Mouse (Mus musculus): ENCODE data around the gene Aldh1l1. TPM values are rescaled to one million over a fixed set of nuclear protein-coding genes. Genes with fewer than 3 reads are reported as not detected.
"Not testable (repeated sequence)": the region's sequence is repeated elsewhere in the genome, so short reads cannot be mapped to it uniquely, and the experiment has no call there.

Aldh1l1 gene
- polyA plus RNA-seq, 1 experiment from 2014 or later, result 8.0 TPM

DNA sequence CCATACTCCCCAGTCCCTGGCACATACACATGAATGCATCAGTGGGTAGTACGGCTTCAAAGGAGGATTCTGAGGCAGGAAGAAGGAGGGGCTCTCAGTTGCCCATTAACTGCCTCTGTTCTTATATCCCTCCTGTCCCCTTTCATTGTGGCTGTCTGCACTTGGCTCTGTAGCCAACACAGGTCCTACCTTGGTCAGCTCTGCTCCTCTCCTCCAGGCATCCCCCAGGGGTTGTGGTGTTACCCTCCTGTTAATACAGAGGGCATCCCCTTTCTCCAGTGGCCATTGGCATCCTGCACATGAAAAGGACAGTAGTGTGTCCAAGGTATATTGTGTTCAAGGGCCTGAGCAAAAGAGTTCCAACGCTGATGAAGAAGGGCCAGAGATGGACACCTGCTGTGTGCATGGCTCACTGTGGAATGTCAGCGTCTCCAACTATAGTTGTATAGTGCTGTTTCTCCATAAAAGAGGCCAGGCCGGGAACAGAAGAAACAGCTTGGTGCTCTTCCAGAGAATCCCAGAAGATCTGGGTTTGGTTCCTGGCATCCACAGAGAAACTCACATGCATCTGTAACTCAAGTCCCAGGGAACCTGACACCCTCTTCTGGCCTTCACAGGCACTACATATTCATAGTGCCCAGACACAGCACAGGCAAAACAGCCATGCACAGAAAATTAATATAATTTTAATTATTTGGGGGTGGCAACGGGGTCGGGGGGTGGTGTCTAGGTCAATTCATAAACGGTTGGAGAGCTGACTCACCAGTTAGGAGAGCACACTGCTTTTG is 139.2 kb downstream of the Aldh1l1 start:
- peak overlapping the region; percentile 83 for H3K4me2 ChIP-seq
- H3K4me1 ChIP-seq, result peaks cover 96% of the 10 kb centered on the region
- H3K27ac ChIP-seq, result peak overlapping the region; percentile 99
- H3K4me3 ChIP-seq, result peak overlapping the region; percentile 68
- H3K9me3 ChIP-seq (replicated peaks), result no peaks in the 10 kb centered on the region
- no peaks in the 10 kb centered on the region for H3K27me3 ChIP-seq (replicated peaks)
- H3K36me3 ChIP-seq, result peaks cover 58% of the 10 kb centered on the region
- no peak for ATAC-seq
- 74% methylated on average over 7 of the region's 7 CpGs for WGBS (ENCODE audit: insufficient replicate concordance)
- H3K9ac ChIP-seq, result peak overlapping the region; percentile 71

DNA sequence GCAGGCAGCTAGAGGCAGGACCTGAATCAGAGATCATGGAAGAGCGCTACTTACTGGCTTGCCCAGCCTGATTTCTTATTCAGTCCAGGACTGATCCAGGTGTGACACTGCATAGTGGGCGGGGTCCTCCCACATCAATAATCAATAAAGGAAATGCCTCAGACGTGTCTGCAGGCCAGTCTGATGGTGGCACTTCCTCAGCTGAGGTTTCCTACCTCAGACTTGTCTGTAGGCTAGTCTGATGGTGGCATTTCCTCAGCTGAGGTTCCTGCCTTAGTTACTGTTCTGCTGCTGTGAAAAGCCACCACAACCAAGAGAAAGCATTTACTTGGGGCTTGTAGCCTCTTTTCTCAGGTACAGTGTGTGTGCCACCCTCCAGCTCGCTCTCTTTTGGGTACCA is 141.3 kb downstream of the Aldh1l1 start:
- peaks cover 74% of the 10 kb centered on the region for H3K4me1 ChIP-seq
- H3K4me2 ChIP-seq, result no peak overlapping the region
- no peak overlapping the region for H3K4me3 ChIP-seq
- no peak overlapping the region for H3K9ac ChIP-seq
- peak overlapping the region; percentile 17 for H3K27ac ChIP-seq
- 72% methylated on average over 4 of the region's 4 CpGs for whole genome bisulfite sequencing (ENCODE audit: insufficient replicate concordance)
- no peaks in the 10 kb centered on the region; the same call in 1 of the 2 replicates for H3K9me3 ChIP-seq (replicated peaks)
- peaks cover 76% of the 10 kb centered on the region for H3K36me3 ChIP-seq
- no peak for ATAC-seq
- H3K27me3 ChIP-seq (replicated peaks), result no peaks in the 10 kb centered on the region

DNA sequence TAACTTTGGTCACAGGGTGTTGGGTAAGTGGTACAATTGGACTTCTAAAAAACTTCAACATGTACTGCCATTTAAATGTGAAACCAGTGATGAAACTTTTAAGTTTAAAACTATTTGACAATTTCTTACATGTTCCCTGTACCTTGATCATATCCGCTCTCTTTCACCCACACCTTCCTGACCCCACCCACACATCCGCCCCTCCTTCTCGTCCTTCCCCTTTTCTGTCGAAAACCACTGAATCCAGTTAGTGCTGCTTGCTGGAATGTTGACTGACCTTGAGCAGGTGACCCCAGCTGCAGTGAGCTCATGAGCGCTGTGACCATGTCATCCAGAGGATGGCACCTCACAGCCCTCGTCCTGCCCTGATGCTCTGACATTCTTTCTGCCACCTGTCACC is 143.3 kb downstream of the Aldh1l1 start:
- Histone ChIP-seq H3K9ac (no peak overlapping the region), H3K36me3 (peaks cover 95% of the 10 kb centered on the region), H3K4me1 (peaks cover 56% of the 10 kb centered on the region), H3K9me3 (replicated peaks) (no peaks in the 10 kb centered on the region; the same call in 1 of the 2 replicates), H3K27ac (peak overlapping the region; percentile 33), H3K4me3 (no peak overlapping the region), H3K27me3 (replicated peaks) (no peaks in the 10 kb centered on the region), H3K4me2 (no peak overlapping the region)
- WGBS (ENCODE audit: insufficient replicate concordance), result 65% methylated on average over 6 of the region's 6 CpGs
- no peak for ATAC-seq

DNA sequence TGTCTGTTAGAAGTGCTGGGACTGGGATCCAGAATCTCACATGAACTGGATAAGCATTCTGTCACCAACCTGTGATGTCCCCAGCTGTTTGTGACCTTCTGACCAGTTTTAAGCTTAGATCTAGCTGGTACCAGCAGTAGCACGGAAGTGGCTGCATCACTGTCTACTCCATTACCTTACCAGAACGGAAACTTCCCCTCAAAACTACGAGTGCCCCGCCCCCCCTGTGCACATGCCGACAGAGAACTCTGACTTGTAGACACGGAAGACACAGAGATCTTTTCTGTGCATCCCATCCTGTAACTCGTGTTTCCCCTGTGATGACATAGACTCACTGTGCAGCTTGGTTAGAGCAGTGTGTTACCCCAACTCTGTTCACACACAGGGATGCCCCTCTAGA is 144.2 kb downstream of the Aldh1l1 start:
- H3K27ac ChIP-seq, result peak overlapping the region; percentile 29
- WGBS (ENCODE audit: insufficient replicate concordance), result 85% methylated on average over 7 of the region's 7 CpGs
- H3K4me3 ChIP-seq, result no peak overlapping the region
- H3K4me2 ChIP-seq, result no peak overlapping the region
- H3K36me3 ChIP-seq, result peaks cover 98% of the 10 kb centered on the region
- ATAC-seq, result no peak
- no peaks in the 10 kb centered on the region for H3K27me3 ChIP-seq (replicated peaks)
- H3K9ac ChIP-seq, result no peak overlapping the region
- H3K9me3 ChIP-seq (replicated peaks), result no peaks in the 10 kb centered on the region; the same call in 1 of the 2 replicates
- peaks cover 56% of the 10 kb centered on the region for H3K4me1 ChIP-seq

DNA sequence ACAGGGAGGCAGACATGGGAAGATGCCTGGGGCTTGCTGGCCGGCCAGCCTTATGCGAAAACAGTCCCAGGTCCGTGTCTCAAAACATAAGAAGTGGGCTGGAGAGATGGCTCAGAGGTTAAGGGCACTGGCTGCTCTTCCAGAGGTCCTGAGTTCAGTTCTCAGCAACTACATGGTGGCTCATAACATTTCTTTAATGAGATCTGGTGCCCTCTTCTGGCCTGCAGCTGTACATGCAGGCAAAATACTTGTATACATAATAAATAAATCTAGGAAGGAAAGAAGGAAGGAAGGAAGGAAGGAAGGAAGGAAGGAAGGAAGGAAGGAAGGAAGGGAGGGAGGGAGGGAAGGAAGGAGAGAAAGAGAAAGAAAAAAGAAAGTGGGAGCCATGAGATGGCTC is 146.3 kb downstream of the Aldh1l1 start:
- not testable (repeated sequence) for H3K4me3 ChIP-seq; H3K27me3 ChIP-seq (replicated peaks); ATAC-seq; H3K9me3 ChIP-seq (replicated peaks); H3K9ac ChIP-seq; H3K4me2 ChIP-seq
- H3K4me1 ChIP-seq, result peaks cover 36% of the 10 kb centered on the region
- H3K36me3 ChIP-seq, result peaks cover 98% of the 10 kb centered on the region
- 65% methylated on average over 3 of the region's 3 CpGs for WGBS (ENCODE audit: insufficient replicate concordance)
- H3K27ac ChIP-seq, result peak overlapping the region; percentile 34; the same call in 1 of the 2 replicates

DNA sequence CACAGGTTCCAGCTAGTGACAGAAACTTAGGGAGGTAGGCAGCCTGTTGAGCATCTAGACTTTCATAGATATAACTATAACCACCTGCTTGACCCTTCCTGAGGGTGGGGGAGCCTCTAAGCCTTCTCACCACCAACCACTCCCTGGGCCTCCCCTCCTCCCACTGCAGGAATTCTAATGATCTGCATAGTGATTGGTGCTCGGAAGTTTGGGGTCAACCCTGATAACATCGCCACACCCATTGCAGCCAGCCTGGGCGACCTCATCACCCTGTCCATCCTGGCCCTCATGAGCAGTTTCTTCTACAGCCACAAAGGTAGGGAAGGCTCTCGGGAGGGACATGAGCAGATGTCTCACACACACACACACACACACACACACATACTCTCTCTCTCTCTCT is 148.9 kb downstream of the Aldh1l1 start:
- 48% methylated on average over 4 of the region's 4 CpGs for WGBS (ENCODE audit: insufficient replicate concordance)
- H3K36me3 ChIP-seq, result peaks cover 98% of the 10 kb centered on the region

DNA sequence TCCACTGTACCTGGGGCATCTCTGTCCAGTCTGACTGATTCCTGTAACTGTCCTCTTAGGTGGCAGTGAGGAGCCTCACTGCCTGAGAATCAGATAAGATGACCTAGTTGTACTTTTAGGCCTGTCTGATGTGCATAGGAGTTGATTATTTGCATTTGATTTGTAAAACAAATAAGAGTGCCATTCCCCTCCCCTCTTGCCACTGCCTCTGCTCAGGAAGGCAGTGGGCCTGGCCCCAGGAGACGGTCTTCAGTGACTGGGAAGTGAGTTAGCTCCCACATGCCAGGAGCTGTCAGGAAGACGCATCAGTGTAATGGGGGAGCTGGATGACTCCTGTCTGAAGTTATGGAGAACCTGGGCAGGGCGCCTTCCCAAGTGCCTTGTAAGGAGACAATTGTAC is 149.4 kb downstream of the Aldh1l1 start:
- 79% methylated on average over 3 of the region's 3 CpGs for WGBS (ENCODE audit: insufficient replicate concordance)
- peaks cover 11% of the 10 kb centered on the region; the same call in 1 of the 2 replicates for H3K4me1 ChIP-seq
- no peaks in the 10 kb centered on the region for H3K27me3 ChIP-seq (replicated peaks)
- ATAC-seq, result no peak
- H3K27ac ChIP-seq, result no peak overlapping the region
- H3K9ac ChIP-seq, result no peak overlapping the region
- peaks cover 98% of the 10 kb centered on the region for H3K36me3 ChIP-seq
- H3K9me3 ChIP-seq (replicated peaks), result no peaks in the 10 kb centered on the region; the same call in 1 of the 2 replicates
- no peak overlapping the region for H3K4me2 ChIP-seq
- H3K4me3 ChIP-seq, result no peak overlapping the region

More for the DNA sequence above, 148.9 kb downstream of the Aldh1l1 start:
- no peaks in the 10 kb centered on the region; the same call in 1 of the 2 replicates for H3K9me3 ChIP-seq (replicated peaks)
- H3K9ac ChIP-seq, result no peak overlapping the region; the same call in 1 of the 2 replicates
- H3K4me1 ChIP-seq, result peaks cover 12% of the 10 kb centered on the region; the same call in 1 of the 2 replicates
- H3K27me3 ChIP-seq (replicated peaks), result no peaks in the 10 kb centered on the region
- H3K4me2 ChIP-seq, result no peak overlapping the region
- H3K4me3 ChIP-seq, result no peak overlapping the region
- H3K27ac ChIP-seq, result no peak overlapping the region
- ATAC-seq, result no peak

DNA sequence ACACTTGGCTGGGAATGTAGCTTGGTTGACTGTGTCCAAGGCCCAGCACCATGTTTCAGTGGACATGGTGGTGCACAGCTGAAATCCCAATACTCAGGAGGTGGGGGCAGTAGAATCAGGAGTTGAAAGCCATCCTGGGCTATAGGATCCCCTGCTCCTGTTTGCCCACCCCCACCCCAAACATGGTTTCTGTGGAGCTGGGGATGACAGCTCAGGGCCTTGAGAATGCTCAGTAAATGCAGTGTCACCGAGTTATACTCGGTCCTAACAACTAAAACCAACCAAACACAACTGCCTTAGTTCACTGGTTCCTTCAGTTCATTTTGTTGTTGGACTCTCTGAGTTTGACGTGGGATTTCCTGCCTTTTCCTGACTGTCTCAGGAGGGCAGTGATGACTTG is 156.8 kb downstream of the Aldh1l1 start:
- no peak overlapping the region for H3K4me2 ChIP-seq
- no peaks in the 10 kb centered on the region for H3K27me3 ChIP-seq (replicated peaks)
- no peak overlapping the region for H3K9ac ChIP-seq
- no peaks in the 10 kb centered on the region for H3K4me1 ChIP-seq
- H3K4me3 ChIP-seq, result no peak overlapping the region
- 90% methylated on average over 3 of the region's 3 CpGs for WGBS (ENCODE audit: insufficient replicate concordance)
- no peak for ATAC-seq
- no peak overlapping the region for H3K27ac ChIP-seq
- H3K9me3 ChIP-seq (replicated peaks), result no peaks in the 10 kb centered on the region
- H3K36me3 ChIP-seq, result peaks cover 83% of the 10 kb centered on the region

DNA sequence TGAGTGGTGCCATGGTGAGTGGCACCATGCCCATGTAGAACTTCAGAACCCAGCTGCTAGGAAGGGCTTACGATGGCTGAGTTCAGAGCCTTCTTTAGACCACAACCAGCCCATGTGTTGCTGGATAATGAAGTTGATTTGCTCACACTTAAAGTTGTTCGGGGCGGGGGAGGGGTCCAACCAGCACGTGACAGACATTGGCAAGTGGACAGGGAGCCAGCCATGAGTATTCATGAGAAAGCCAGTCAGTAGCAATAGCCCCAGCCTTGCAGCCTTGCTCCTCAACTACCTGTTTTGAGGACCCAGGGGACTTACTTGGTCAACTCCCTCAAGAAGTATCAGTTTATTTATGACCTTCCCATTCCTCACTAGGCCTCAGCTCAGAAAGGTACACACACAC is 158.7 kb downstream of the Aldh1l1 start:
- Histone ChIP-seq H3K9me3 (replicated peaks) (no peaks in the 10 kb centered on the region), H3K36me3 (peaks cover 64% of the 10 kb centered on the region), H3K4me3 (no peak overlapping the region), H3K27me3 (replicated peaks) (no peaks in the 10 kb centered on the region), H3K4me2 (no peak overlapping the region), H3K9ac (no peak overlapping the region), H3K27ac (no peak overlapping the region), H3K4me1 (peaks cover 10% of the 10 kb centered on the region)
- ATAC-seq, result no peak
- WGBS (ENCODE audit: insufficient replicate concordance), result 80% methylated on average over 4 of the region's 4 CpGs

DNA sequence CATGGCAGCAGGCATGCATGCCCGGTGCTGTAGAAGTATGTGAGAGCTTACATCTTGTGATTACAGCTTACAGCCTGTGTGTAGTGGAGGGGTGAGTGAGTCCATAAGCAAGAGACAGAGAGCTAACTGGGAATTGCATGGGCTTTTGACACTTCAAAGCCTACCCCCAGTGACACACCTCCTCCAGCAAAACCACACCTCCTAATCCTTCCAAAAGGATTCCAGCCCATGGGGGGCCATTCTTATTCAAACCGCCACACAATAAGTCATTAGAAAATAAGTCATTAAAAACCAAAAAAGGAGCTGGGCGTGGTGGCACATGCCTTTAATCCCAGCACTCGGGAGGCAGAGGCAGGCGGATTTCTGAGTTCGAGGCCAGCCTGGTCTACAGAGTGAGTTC is 162.2 kb downstream of the Aldh1l1 start:
- Histone ChIP-seq H3K36me3 (peaks cover 30% of the 10 kb centered on the region), H3K9ac (no peak overlapping the region), H3K9me3 (replicated peaks) (no peaks in the 10 kb centered on the region), H3K4me3 (no peak overlapping the region), H3K27ac (no peak overlapping the region), H3K4me2 (no peak overlapping the region), H3K4me1 (peaks cover 10% of the 10 kb centered on the region), H3K27me3 (replicated peaks) (no peaks in the 10 kb centered on the region)
- ATAC-seq, result no peak
- 86% methylated on average over 6 of the region's 6 CpGs for WGBS (ENCODE audit: insufficient replicate concordance)

DNA sequence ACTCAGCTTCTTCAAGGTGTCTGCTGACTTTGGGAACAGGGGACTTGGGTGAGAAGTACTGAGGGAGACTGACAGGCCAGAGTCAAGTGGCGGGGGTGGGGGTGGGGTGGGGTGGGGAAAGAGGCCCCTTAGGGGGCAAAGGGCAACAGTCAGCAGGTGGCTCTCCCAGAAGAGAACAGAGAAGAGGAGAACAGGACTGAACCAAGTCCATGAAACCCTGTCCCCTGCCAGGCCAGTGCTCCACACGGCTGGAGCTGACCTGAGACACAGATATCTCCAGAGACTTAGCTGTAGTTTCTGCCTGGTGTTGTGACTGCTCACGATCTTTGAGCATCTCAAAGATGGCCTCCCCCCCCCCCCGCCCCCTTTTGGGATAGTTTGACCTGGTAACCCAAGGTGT is 163.1 kb downstream of the Aldh1l1 start:
- Histone ChIP-seq H3K9ac (no peak overlapping the region), H3K4me1 (peaks cover 10% of the 10 kb centered on the region), H3K4me3 (no peak overlapping the region), H3K4me2 (no peak overlapping the region), H3K27me3 (replicated peaks) (no peaks in the 10 kb centered on the region), H3K9me3 (replicated peaks) (no peaks in the 10 kb centered on the region), H3K36me3 (peaks cover 21% of the 10 kb centered on the region), H3K27ac (no peak overlapping the region)
- ATAC-seq, result no peak
- WGBS (ENCODE audit: insufficient replicate concordance), result 46% methylated on average over 4 of the region's 4 CpGs
